Mouse (Mus musculus) heart, postnatal 0 days (tissue): Measurements from ENCODE around the gene Gabbr1. TPM values are rescaled to one million over a fixed set of nuclear protein-coding genes. Genes with fewer than 3 reads are reported as not detected.

Source experiments
- ATAC-seq: fragments of 200-750 bp; cut with Nextera tagmentation; 2 replicates; pipeline ENCODE4 v1.8.0; 2017; ENCODE audit warnings: low read depth, moderate number of reproducible peaks, moderate library complexity; ENCODE audit not compliant: insufficient read depth
- DNase-seq: peaks from one replicate; pipeline ENCODE4 v3.0.0-alpha.2; 2016; ENCODE audit warnings: low spot score
- H3K27ac ChIP-seq: fragments of 300-500 bp; sonication (generic); 2 replicates; pipeline ENCODE4 v1.5.1; 2014; ENCODE audit warnings: low read depth, mild to moderate bottlenecking
- H3K27me3 ChIP-seq: fragments of 300-500 bp; sonication (generic); 2 replicates; pipeline ENCODE4 v1.6.1; 2014; ENCODE audit warnings: low read length, mixed read lengths; ENCODE audit not compliant: control insufficient read depth, insufficient read depth
- H3K36me3 ChIP-seq: fragments of 300-500 bp; sonication (generic); replicated peaks from 2 replicates; pipeline ENCODE4 v1.6.1; 2014; ENCODE audit warnings: low read length, mixed read lengths; ENCODE audit not compliant: control insufficient read depth, insufficient read depth
- H3K4me1 ChIP-seq: fragments of 300-500 bp; sonication (generic); 2 replicates; pipeline ENCODE4 v1.6.1; 2014; ENCODE audit warnings: antibody characterized with exemption; ENCODE audit not compliant: control insufficient read depth, insufficient read depth
- H3K4me2 ChIP-seq: fragments of 300-500 bp; sonication (generic); 2 replicates; pipeline ENCODE4 v1.6.1; 2014; ENCODE audit warnings: low read depth, mild to moderate bottlenecking, low read length, moderate library complexity
- H3K4me3 ChIP-seq: fragments of 300-500 bp; sonication (generic); 2 replicates; pipeline ENCODE4 v1.5.1; 2014; ENCODE audit warnings: low read depth, low read length
- H3K9ac ChIP-seq: fragments of 300-500 bp; sonication (generic); replicated peaks from 2 replicates; pipeline ENCODE4 v1.6.1; 2014; ENCODE audit warnings: low read depth, low read length, mixed read lengths
- H3K9me3 ChIP-seq: fragments of 300-500 bp; sonication (generic); replicated peaks from 2 replicates; pipeline ENCODE4 v1.6.1; 2016; ENCODE audit warnings: low read length; ENCODE audit not compliant: control insufficient read depth
- CTCF ChIP-seq: IDR thresholded peaks from 2 replicates; pipeline ENCODE4 v1.5.1; 2016; ENCODE audit warnings: antibody characterized with exemption, control low read depth, low read depth
- EP300 ChIP-seq: IDR thresholded peaks from 2 replicates; pipeline ENCODE4 v1.6.1; 2016; ENCODE audit warnings: antibody characterized with exemption, low read depth
- whole genome bisulfite sequencing: fragments of 180-500 bp; shearing (Covaris S2); extraction: QIAGEN DNeasy Blood & Tissue Kit; methylation state at CpG from one replicate; pipeline ENCODE4 v1.1.7; 2014; 5-methylcytosine and 5-hydroxymethylcytosine counted together
- polyA plus RNA-seq: library from polyadenylated mRNA; unstranded; fragments of >200 nt; fragmentation: Nextera tagmentation; extraction: Ambion mirVana; gene quantifications from 2 replicates; pipeline ENCODE4 v1.2.1, GENCODE M21; 2015
- total RNA-seq: library from RNA; depleted of rRNA; stranded (reverse); fragments of >200 nt; gene quantifications from 2 replicates; pipeline ENCODE4 v1.2.3, GENCODE M21; 2014; ENCODE audit warnings: low replicate concordance

Gene Gabbr1
- total and polyA plus RNA-seq, 2 experiments from 2014 or later, result 1.8 to 4.8 TPM

GRCm38 (mm10) chr17:37063063-37063462 is 17.3 kb downstream of the Gabbr1 start:
- DNase-seq (no peak), ATAC-seq (no peak)
- Histone ChIP-seq H3K27me3 (no peaks in the 10 kb centered on the region), H3K4me3 (no peak overlapping the region), H3K36me3 (peaks cover 54% of the 10 kb centered on the region), H3K4me2 (no peak overlapping the region), H3K27ac (no peak overlapping the region), H3K4me1 (no peaks in the 10 kb centered on the region), H3K9me3 (no peaks in the 10 kb centered on the region), H3K9ac (no peak overlapping the region)
- WGBS, result 64% methylated on average over 10 of the region's 10 CpGs
- TF ChIP-seq CTCF (no peak), EP300 (no peak)

GRCm38 (mm10) chr17:37063686-37064495 is 18.1 kb downstream of the Gabbr1 start:
- Histone ChIP-seq H3K4me2 (no peak overlapping the region), H3K4me1 (no peaks in the 10 kb centered on the region), H3K9me3 (no peaks in the 10 kb centered on the region), H3K36me3 (peaks cover 56% of the 10 kb centered on the region), H3K27me3 (no peaks in the 10 kb centered on the region), H3K27ac (no peak overlapping the region), H3K4me3 (no peak overlapping the region), H3K9ac (no peak overlapping the region)
- DNase-seq (no peak), ATAC-seq (no peak)
- TF ChIP-seq CTCF, result no peak
- no peak for TF ChIP-seq EP300
- WGBS, result 74% methylated on average over 11 of the region's 11 CpGs

- Histone ChIP-seq H3K36me3 (peaks cover 68% of the 10 kb centered on the region), H3K9me3 (no peaks in the 10 kb centered on the region), H3K4me3 (no peak overlapping the region), H3K27ac (no peak overlapping the region), H3K4me2 (no peak overlapping the region), H3K27me3 (no peaks in the 10 kb centered on the region), H3K9ac (no peak overlapping the region), H3K4me1 (no peaks in the 10 kb centered on the region)
- 91% methylated on average over 2 of the region's 2 CpGs for WGBS
- DNase-seq (no peak), ATAC-seq (no peak)
- TF ChIP-seq EP300, result no peak
- TF ChIP-seq CTCF, result no peak
These were observed 20.2 kb downstream of the Gabbr1 start for GRCm38 (mm10) chr17:37065993-37066392.

- no peak for TF ChIP-seq CTCF
- TF ChIP-seq EP300, result no peak
- Histone ChIP-seq H3K36me3 (peaks cover 68% of the 10 kb centered on the region), H3K27ac (no peak overlapping the region), H3K9me3 (no peaks in the 10 kb centered on the region), H3K9ac (no peak overlapping the region), H3K4me2 (no peak overlapping the region), H3K4me3 (no peak overlapping the region), H3K4me1 (no peaks in the 10 kb centered on the region), H3K27me3 (no peaks in the 10 kb centered on the region)
- ATAC-seq, result no peak
- no peak for DNase-seq
- 90% methylated on average over 1 of the region's 1 CpGs for WGBS
These were observed 22.1 kb downstream of the Gabbr1 start for GRCm38 (mm10) chr17:37067861-37068260.

- 74% methylated on average over 8 of the region's 8 CpGs for WGBS
- H3K4me2 ChIP-seq, result no peak overlapping the region
- H3K9ac ChIP-seq, result no peak overlapping the region
- TF ChIP-seq EP300 (no peak), CTCF (no peak)
- peaks cover 60% of the 10 kb centered on the region for H3K36me3 ChIP-seq
- ATAC-seq, result no peak
- no peak for DNase-seq
- H3K27ac ChIP-seq, result no peak overlapping the region
- H3K27me3 ChIP-seq, result no peaks in the 10 kb centered on the region
- no peak overlapping the region for H3K4me3 ChIP-seq
- no peaks in the 10 kb centered on the region for H3K9me3 ChIP-seq
- H3K4me1 ChIP-seq, result no peaks in the 10 kb centered on the region
These were observed 24.4 kb downstream of the Gabbr1 start for GRCm38 (mm10) chr17:37070121-37070520.
